Mouse (Mus musculus) stomach, embryonic 15.5 days (tissue): ENCODE data around the gene Mpp6. TPM values are rescaled to one million over a fixed set of nuclear protein-coding genes. Genes with fewer than 3 reads are reported as not detected.
A peak's percentile ranks its signal among the peaks of the same experiment; 100 is the strongest.

Source experiments
- ATAC-seq: fragments of 200-750 bp; cut with Nextera tagmentation; 2 replicates; pipeline ENCODE4 v1.8.0; 2017; ENCODE audit warnings: low read depth, moderate number of reproducible peaks, moderate TSS enrichment; ENCODE audit not compliant: insufficient read depth, low FRiP score
- H3K27ac ChIP-seq: fragments of 300-500 bp; sonication (generic); 2 replicates; pipeline ENCODE4 v1.5.1; 2015; ENCODE audit warnings: mild to moderate bottlenecking, inconsistent platforms
- H3K27me3 ChIP-seq: fragments of 300-500 bp; sonication (generic); replicated peaks from 2 replicates; pipeline ENCODE4 v1.6.1; 2015; ENCODE audit warnings: inconsistent platforms
- H3K36me3 ChIP-seq: fragments of 300-500 bp; sonication (generic); 2 replicates; pipeline ENCODE4 v1.6.1; 2015; ENCODE audit warnings: inconsistent platforms
- H3K4me1 ChIP-seq: fragments of 300-500 bp; sonication (generic); 2 replicates; pipeline ENCODE4 v1.6.1; 2015; ENCODE audit warnings: inconsistent platforms
- H3K4me2 ChIP-seq: fragments of 300-500 bp; sonication (generic); 2 replicates; pipeline ENCODE4 v1.6.1; 2015; ENCODE audit warnings: mild to moderate bottlenecking, inconsistent platforms
- H3K4me3 ChIP-seq: fragments of 300-500 bp; sonication (generic); replicated peaks from 2 replicates; pipeline ENCODE4 v1.5.1; 2015; ENCODE audit warnings: inconsistent platforms
- H3K9ac ChIP-seq: fragments of 300-500 bp; sonication (generic); 2 replicates; pipeline ENCODE4 v1.6.1; 2015; ENCODE audit warnings: inconsistent platforms
- H3K9me3 ChIP-seq: fragments of 300-500 bp; sonication (generic); 2 replicates; pipeline ENCODE4 v1.6.1; 2016; ENCODE audit warnings: inconsistent platforms
- WGBS: fragments of 180-500 bp; shearing (Covaris S2); methylation state at CpG from one replicate; pipeline ENCODE4 v1.1.7; 2015; 5-methylcytosine and 5-hydroxymethylcytosine counted together
- polyA plus RNA-seq: library from polyadenylated mRNA; unstranded; fragments of >200 nt; fragmentation: Nextera tagmentation; extraction: Ambion mirVana; gene quantifications from 2 replicates; pipeline ENCODE4 v1.2.1, GENCODE M21; 2015

Mpp6 gene
- polyA plus RNA-seq, result 56.2 and 59.0 TPM in 2 replicates

- Histone ChIP-seq H3K27me3 (no peaks in the 10 kb centered on the region), H3K4me3 (peak within 1 kb of the TSS; percentile 84), H3K4me2 (peak within 1 kb of the TSS; percentile 91), H3K27ac (peak within 1 kb of the TSS; percentile 77), H3K36me3 (no peaks in the 10 kb centered on the region), H3K9me3 (no peaks in the 10 kb centered on the region), H3K9ac (peak within 1 kb of the TSS; percentile 76), H3K4me1 (peaks cover 10% of the 10 kb centered on the region; the same call in 1 of the 2 replicates)
- under 1% methylated on average over 63 of the region's 74 CpGs for WGBS
- peak; percentile 92 for ATAC-seq
Measured at GRCm38 (mm10) chr6:50109757-50110378, at the start of gene Mpp6. Gene Mpp6, plus strand, starts transcription at chr6:50110241.

GRCm38 (mm10) chr6:50066172-50066571 lies 43.9 kb upstream of the Mpp6 start:
- Histone ChIP-seq H3K36me3 (no peaks in the 10 kb centered on the region), H3K27me3 (no peaks in the 10 kb centered on the region), H3K9me3 (no peaks in the 10 kb centered on the region), H3K4me1 (no peaks in the 10 kb centered on the region), H3K4me2 (no peak overlapping the region), H3K27ac (no peak overlapping the region), H3K4me3 (no peak overlapping the region), H3K9ac (no peak overlapping the region)
- no peak for ATAC-seq
- 86% methylated on average over 6 of the region's 6 CpGs for WGBS

DNA sequence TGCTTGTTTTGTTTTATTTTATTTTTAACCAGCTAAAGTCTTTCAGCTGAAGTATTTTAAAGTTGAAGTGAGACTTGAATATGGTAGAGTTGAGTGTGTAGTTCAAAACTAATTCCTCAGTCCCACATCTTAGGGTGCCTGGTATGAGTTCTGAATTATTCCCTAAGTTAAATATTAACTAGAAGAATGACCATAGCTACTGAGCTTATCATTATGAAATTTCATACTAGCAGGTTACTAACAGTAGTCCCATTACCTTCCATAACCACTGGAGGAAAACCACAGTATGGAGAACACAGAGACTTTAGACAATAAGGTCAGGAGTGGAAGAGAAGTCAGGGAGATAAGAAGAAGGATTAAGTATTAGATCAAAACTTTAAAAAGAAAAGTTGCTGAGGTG lies 41.6 kb upstream of the Mpp6 start:
- Histone ChIP-seq H3K4me1 (no peaks in the 10 kb centered on the region), H3K27me3 (no peaks in the 10 kb centered on the region), H3K9me3 (no peaks in the 10 kb centered on the region), H3K4me2 (no peak overlapping the region), H3K36me3 (no peaks in the 10 kb centered on the region), H3K9ac (no peak overlapping the region), H3K27ac (no peak overlapping the region), H3K4me3 (no peak overlapping the region)
- no peak for ATAC-seq

GRCm38 (mm10) chr6:50075248-50075647 lies 34.8 kb upstream of the Mpp6 start:
- Histone ChIP-seq H3K4me3 (no peak overlapping the region), H3K27ac (no peak overlapping the region), H3K4me1 (no peaks in the 10 kb centered on the region), H3K9ac (no peak overlapping the region), H3K27me3 (no peaks in the 10 kb centered on the region), H3K9me3 (no peaks in the 10 kb centered on the region), H3K36me3 (no peaks in the 10 kb centered on the region), H3K4me2 (no peak overlapping the region)
- WGBS, result 90% methylated on average over 3 of the region's 3 CpGs
- ATAC-seq, result no peak

GRCm38 (mm10) chr6:50076473-50076872 lies 33.6 kb upstream of the Mpp6 start:
- no peak overlapping the region for H3K4me2 ChIP-seq
- H3K27me3 ChIP-seq, result no peaks in the 10 kb centered on the region
- no peaks in the 10 kb centered on the region for H3K36me3 ChIP-seq
- no peaks in the 10 kb centered on the region for H3K4me1 ChIP-seq
- no peak overlapping the region for H3K27ac ChIP-seq
- H3K9ac ChIP-seq, result no peak overlapping the region
- H3K4me3 ChIP-seq, result no peak overlapping the region
- no peaks in the 10 kb centered on the region for H3K9me3 ChIP-seq
- 54% methylated on average over 2 of the region's 2 CpGs for WGBS
- no peak for ATAC-seq

- no peaks in the 10 kb centered on the region for H3K27me3 ChIP-seq
- WGBS, result 60% methylated on average over 7 of the region's 7 CpGs
Measured at GRCm38 (mm10) chr6:50080431-50080830, 29.6 kb upstream of the Mpp6 start.

DNA sequence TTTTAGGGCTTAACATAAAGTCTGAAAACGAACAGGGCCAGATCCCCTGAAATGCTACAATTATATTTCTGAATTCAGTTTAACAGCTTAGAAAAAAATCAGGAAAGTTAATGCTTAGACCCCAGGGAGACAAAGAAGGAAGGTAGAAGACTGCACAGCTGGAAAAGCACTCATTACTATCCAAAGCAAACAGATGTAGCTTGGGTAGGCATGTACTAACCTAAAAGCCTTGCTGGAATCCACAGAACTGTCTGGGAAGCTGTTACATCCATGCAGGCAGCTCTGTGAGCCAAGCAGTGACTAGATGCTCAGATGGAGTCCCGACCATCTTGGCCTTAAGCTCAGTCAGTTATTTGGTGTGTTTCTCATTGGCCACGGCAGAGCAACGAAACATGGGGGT lies 24.8 kb upstream of the Mpp6 start:
- Histone ChIP-seq H3K4me1 (no peaks in the 10 kb centered on the region), H3K9me3 (no peaks in the 10 kb centered on the region), H3K27me3 (no peaks in the 10 kb centered on the region), H3K36me3 (no peaks in the 10 kb centered on the region), H3K4me3 (no peak overlapping the region), H3K27ac (no peak overlapping the region), H3K9ac (no peak overlapping the region), H3K4me2 (no peak overlapping the region)
- ATAC-seq, result no peak
- WGBS, result 78% methylated on average over 4 of the region's 4 CpGs

More at GRCm38 (mm10) chr6:50080431-50080830, 29.6 kb upstream of the Mpp6 start:
- no peak overlapping the region for H3K4me2 ChIP-seq
- H3K9ac ChIP-seq, result no peak overlapping the region
- no peaks in the 10 kb centered on the region for H3K4me1 ChIP-seq
- no peaks in the 10 kb centered on the region for H3K36me3 ChIP-seq
- no peaks in the 10 kb centered on the region for H3K9me3 ChIP-seq
- ATAC-seq, result no peak
- no peak overlapping the region for H3K4me3 ChIP-seq
- no peak overlapping the region for H3K27ac ChIP-seq

- H3K36me3 ChIP-seq, result no peaks in the 10 kb centered on the region
- H3K9me3 ChIP-seq, result no peaks in the 10 kb centered on the region
- no peak for ATAC-seq
- no peaks in the 10 kb centered on the region for H3K4me1 ChIP-seq
- 67% methylated on average over 5 of the region's 5 CpGs for WGBS
- no peak overlapping the region for H3K9ac ChIP-seq
- no peak overlapping the region for H3K4me3 ChIP-seq
- no peak overlapping the region for H3K4me2 ChIP-seq
- no peak overlapping the region for H3K27ac ChIP-seq
- H3K27me3 ChIP-seq, result no peaks in the 10 kb centered on the region
Measured at GRCm38 (mm10) chr6:50089333-50089732, 20.7 kb upstream of the Mpp6 start.

DNA sequence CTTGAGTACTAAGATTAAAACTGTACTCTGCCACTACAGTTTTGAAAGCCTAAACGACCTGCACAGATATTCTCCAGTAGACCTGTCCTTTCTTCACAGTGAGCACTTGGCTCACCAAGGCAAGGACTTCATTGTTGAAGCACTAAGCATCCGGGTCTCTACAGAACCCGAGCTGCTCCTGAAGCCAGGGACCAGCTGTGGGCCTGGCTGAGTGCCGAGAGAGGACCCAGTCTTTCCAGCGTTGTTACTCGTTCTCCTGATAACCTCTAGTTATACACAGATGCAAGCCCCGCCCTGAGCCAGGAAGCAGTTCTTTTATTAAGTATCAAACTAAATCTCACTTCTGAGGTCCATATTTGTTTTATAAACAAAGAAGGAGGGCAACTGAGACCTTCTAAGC lies 19.8 kb upstream of the Mpp6 start:
- Histone ChIP-seq H3K4me2 (no peak overlapping the region), H3K27me3 (no peaks in the 10 kb centered on the region), H3K27ac (no peak overlapping the region), H3K9ac (no peak overlapping the region), H3K36me3 (no peaks in the 10 kb centered on the region), H3K4me1 (no peaks in the 10 kb centered on the region), H3K9me3 (no peaks in the 10 kb centered on the region), H3K4me3 (no peak overlapping the region)
- WGBS, result 47% methylated on average over 7 of the region's 7 CpGs
- no peak for ATAC-seq

DNA sequence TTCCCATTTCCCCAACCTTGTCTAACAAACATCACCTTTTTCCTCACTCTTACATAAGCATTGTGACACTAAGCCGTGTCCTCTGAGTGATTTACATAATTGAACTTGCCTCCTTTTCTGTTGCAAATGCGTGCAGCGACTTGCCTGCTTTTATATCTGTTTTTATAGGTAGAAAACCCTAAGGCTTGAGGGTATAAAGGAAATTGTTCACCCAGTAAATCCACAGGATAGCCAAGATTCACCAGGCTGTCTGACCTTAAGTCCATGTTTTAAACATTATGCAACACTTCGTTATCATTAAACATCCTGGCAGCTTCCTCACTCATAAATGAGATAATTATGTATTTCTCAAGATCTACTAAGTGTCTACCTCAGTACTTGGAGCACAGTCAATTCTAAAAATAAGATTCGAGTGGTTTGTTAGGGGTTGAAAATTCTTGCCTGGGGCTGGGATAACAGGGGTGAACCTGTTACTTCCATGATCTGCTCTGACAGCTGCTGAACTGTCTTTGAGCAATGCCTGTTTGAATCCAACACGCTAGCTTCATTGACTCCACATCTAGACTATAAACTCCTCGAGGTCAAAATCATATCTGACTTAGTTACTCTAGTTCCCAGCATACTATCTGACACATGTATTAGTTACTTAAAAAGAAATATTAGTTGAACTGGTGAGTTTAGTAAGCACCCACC lies 18.4 kb upstream of the Mpp6 start:
- Histone ChIP-seq H3K4me3 (no peak overlapping the region), H3K9me3 (no peaks in the 10 kb centered on the region), H3K4me2 (no peak overlapping the region), H3K9ac (no peak overlapping the region), H3K27ac (no peak overlapping the region), H3K36me3 (no peaks in the 10 kb centered on the region), H3K4me1 (no peaks in the 10 kb centered on the region), H3K27me3 (no peaks in the 10 kb centered on the region)
- WGBS, result 72% methylated on average over 7 of the region's 7 CpGs
- ATAC-seq, result no peak

DNA sequence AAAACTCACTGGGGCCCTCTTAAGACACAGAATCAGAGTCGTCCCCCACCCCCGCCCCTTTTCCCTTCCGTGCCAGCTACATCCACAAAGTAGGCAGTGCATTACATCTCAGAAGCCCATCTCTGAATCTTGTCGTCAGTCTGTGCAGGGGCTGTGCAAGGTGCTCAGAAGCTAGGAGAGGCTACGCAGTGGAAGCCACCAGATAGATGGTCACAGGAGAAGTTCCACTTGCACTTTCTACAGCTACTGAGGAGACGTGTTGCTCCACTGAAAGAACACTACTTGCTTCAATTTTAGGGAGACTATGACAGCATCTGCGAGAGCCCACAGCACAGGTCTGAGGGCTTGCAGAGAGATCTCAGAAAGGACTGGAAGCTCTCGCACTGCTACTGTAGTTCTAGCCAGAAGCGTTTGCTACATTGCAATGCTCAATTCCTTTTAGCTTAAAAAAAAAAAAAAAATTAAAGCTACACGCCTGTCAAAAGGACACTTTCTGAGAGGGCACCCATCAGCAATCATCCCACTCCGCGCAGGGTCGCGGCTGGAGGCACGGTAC lies 762 bp upstream of the Mpp6 start:
- peak overlapping the region; percentile 29; the same call in 1 of the 2 replicates for H3K9ac ChIP-seq
- peak overlapping the region; percentile 91 for H3K4me2 ChIP-seq
- H3K4me1 ChIP-seq, result peaks cover 10% of the 10 kb centered on the region; the same call in 1 of the 2 replicates
- no peaks in the 10 kb centered on the region for H3K36me3 ChIP-seq
- H3K9me3 ChIP-seq, result no peaks in the 10 kb centered on the region
- peak overlapping the region; percentile 77; the same call in 1 of the 2 replicates for H3K27ac ChIP-seq
- H3K4me3 ChIP-seq, result peak overlapping the region; percentile 84
- WGBS, result 3% methylated on average over 15 of the region's 15 CpGs
- no peak for ATAC-seq
- H3K27me3 ChIP-seq, result no peaks in the 10 kb centered on the region

- H3K4me1 ChIP-seq, result peaks cover 10% of the 10 kb centered on the region; the same call in 1 of the 2 replicates
- H3K27me3 ChIP-seq, result no peaks in the 10 kb centered on the region
- H3K9me3 ChIP-seq, result no peaks in the 10 kb centered on the region
- under 1% methylated on average over 47 of the region's 72 CpGs for WGBS
- ATAC-seq, result peak; percentile 63
- peak overlapping the region; percentile 91 for H3K4me2 ChIP-seq
- peak overlapping the region; percentile 77 for H3K27ac ChIP-seq
- peak overlapping the region; percentile 84 for H3K4me3 ChIP-seq
- H3K9ac ChIP-seq, result peak overlapping the region; percentile 76
- no peaks in the 10 kb centered on the region for H3K36me3 ChIP-seq
Measured at GRCm38 (mm10) chr6:50110379-50110941, 419 bp downstream of the Mpp6 start.
